Mouse (Mus musculus): ENCODE data around the gene Milr1. TPM values are rescaled to one million over a fixed set of nuclear protein-coding genes. Genes with fewer than 3 reads are reported as not detected.
A peak's percentile ranks its signal among the peaks of the same experiment; 100 is the strongest.
"Not testable (repeated sequence)": the region's sequence is repeated elsewhere in the genome, so short reads cannot be mapped to it uniquely, and the experiment has no call there.

The Milr1 gene
- total RNA-seq, 2 experiments from 2014 or later, result 2.7 to 3.4 TPM

DNA sequence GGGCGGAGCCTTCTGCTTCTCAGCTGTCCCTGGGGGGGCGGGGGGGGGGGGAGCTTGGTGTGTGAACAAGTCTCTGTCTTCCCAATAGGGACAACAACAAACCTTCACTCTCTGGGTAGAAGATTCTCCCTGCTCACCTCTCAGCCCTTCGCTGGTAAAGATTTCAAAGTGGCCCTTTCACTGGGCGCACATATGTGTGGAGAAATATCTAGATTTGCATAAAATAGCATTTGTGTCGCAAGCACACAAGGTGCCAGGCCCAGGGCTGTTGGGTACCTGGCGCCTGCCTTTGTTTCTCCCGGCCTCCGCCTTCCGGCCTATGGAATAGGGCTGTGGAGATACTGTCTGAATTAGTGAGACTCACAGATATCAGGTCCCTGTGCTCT lies 11.8 kb downstream of the Milr1 start:
- no peak for ATAC-seq (replicated peaks; ENCODE audit: low FRiP score, low TSS enrichment, poor library complexity, severe bottlenecking)

DNA sequence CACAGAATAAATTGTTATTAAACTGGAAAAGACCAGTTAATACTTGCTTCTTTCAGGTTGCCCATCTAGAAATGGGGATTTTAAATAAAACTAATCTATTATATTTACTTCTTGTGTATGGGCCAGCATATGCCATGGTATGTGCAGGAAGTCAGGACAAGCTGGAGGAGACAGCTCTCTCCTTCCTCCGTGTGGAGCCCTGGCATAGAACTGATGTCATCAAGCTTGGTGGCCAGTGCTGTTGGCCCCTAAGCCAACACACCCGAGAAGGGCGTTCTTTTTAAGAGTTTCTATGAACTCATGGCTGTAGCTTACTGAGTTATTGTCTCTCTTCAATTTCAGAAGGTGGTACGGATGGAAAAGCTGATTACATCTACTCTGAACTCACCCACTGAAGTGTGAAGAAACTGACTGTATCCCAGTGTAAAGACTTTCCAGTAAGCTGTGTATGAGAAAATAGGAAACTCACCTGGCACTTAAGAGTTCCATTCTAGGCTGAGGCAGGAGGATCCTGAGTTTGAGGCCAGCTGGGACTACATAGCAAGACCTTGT lies 15.7 kb downstream of the Milr1 start:
- no peak for ATAC-seq (replicated peaks; ENCODE audit: low FRiP score, low TSS enrichment, poor library complexity, severe bottlenecking)

DNA sequence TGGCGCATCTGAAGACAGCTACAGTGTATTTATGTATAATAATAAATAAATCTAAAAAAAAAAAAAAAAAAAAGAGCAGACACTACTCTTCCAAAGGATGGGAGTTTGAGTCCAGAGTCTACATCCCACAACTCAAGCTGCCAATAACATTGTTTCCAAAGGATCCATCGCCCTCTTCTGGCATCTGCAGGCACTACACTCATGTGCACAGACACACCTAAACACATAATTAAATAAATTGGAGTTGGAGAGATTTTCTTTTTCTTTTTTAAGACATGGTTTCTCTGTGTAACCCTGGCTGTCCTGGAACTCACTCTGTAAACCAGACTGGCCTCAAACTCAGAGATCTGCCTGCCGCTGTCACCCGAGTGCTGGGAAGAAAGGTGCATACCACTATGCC lies 16.5 kb downstream of the Milr1 start:
- ATAC-seq (replicated peaks; ENCODE audit: low FRiP score, low TSS enrichment, poor library complexity, severe bottlenecking), result no peak

DNA sequence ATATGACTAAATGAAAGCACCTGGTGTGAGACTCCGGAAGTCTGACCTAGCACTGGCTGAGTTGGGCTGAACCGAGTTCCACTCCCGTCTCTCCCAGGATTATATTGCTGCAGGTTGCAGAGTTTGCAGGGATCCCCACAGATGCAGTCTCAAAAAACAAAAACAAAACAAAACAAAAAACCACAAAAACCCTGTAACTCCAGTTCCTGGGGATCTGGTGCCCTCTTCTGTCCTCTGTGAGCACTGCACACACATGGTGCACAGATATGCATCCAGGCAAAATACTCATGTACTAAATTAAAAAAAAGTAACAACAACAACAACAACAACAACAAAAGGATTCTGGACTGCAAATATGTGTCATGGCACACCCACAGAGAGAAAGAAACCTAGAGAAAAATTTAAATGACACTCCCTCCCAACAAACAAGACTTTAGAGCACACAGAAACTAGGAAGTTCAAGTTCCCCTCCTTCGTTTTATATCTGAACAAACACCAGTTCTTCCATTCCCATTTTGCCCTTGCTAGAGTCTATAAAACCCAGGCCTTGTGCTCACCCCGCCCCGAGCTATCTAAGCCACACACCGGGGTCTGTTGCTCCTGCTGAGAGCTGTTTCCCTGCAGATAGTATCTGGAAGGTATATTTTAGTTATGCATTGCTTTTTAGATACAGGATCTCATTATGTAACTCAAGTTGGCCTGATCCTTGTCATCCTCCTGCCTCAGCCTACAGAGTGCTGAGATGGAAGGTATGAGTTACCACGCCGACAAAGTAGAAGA lies 19.4 kb downstream of the Milr1 start:
- ATAC-seq (replicated peaks; ENCODE audit: low FRiP score, low TSS enrichment, poor library complexity, severe bottlenecking), result peak; percentile 60

DNA sequence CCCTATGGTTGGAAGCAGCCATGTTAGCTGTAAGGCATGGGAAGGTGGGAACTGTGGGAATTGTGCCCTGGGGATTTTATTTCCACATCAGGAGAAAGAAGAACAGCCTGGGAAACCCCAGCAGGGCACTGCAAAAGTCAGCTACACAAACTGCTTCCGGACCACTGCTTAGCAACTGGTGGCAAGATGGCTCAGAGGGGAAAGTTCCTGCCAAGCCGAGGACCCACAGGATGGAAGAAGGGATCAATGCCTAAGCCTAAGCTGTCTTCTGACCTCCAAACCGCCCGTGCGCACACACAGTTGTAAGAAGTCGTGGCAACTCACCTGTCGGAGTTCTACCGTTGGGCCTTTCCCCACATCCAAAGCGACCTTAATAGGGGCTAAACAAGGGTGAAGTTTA lies 22.0 kb downstream of the Milr1 start:
- ATAC-seq (replicated peaks; ENCODE audit: low FRiP score, low TSS enrichment, poor library complexity, severe bottlenecking), result no peak

DNA sequence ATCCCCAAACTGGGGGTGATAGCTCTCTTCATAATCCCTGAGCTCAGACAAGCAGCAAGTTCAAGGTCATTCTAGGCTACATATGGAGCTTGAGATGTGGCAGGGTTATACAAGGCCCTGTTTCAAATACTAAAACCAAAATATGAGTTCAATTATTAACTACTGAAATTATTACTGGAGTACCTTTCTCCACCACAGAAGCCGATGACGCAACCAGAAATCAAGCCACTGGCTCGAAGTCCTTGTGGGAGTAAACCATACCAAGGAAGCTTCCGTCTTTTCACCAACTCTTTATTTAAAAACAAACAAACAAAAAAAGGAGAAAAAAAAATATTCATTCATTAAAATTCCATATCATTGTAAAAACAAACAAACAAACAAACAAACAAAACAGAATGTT lies 25.9 kb downstream of the Milr1 start:
- ATAC-seq (replicated peaks; ENCODE audit: low FRiP score, low TSS enrichment, poor library complexity, severe bottlenecking), result no peak

DNA sequence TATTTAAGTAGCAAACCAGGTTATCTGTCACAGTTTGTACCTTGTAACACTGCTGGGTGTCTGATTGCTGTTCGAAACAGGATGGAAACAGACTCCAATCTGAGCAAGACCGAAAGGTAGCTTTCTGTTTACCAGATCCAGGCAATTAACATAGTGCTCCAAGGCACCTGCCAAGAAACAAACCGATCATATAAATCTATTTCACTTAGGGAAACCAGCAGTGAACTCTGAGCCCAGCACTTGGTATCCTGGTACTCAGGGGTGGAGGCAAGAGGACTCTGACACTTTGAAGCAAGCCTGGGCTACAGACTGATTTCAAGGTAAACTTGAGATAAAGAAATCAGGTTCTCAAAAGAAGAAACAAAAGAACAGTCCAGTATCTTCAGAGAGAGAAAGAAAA lies 26.4 kb downstream of the Milr1 start:
- no peak for ATAC-seq (replicated peaks; ENCODE audit: low FRiP score, low TSS enrichment, poor library complexity, severe bottlenecking)

DNA sequence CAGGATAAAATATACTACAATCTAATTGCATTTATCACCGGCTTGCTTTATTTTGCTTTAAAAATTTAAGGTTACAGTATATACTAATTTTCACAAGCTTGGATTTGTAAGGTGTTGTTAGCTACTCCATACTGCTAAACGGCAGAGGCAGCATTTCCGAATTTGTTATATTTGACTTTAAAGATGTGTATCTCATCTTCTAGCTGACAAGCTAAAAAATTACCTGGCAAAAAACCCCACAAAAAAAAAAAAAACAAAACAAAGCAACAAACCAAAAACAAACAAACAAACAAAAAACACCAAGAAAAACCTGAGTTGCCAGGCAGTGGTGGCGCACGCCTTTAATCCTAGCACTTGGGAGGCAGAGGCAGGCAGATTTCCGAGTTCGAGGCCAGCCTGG lies 27.1 kb downstream of the Milr1 start:
- no peak for ATAC-seq (replicated peaks; ENCODE audit: low FRiP score, low TSS enrichment, poor library complexity, severe bottlenecking)

DNA sequence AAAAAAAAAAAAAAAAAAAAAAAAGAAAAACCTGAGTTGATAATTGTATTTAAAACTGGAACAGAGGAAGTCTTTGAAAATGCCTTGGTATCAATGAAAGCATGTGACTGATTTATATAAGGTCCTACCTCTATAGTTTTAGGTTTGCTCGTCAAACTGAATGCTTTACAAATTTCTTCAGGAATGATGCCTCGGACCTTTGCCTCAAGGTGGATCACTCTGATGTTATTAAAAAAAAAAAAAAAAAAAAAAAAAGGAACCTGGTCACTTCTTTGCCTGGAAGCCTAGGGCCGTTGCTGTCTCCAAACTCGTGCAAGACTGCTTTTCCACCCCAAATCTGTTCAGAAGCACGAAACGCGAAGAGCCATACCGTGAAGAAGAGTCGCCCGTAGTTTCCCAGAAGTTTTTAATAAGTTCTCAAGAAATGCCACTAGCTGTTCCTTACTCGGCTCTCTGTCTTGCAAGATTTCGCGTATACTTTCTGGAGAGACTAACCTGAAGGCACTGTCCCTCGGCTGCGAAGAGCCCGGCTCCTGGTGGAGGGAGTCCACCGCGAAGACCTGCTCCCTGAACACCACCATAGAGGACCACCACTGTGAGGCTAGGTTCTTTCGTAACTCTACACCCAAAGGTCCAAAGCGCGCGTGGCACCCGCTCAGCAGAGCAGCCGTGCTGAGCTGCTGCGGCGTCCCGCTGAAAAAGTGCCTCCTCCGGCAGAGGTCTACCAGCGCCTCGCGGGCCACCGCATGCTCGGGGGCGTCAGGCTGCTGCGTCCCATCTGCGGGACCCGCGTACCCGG lies 27.8 kb downstream of the Milr1 start:
- peak; percentile 39 for ATAC-seq (replicated peaks; ENCODE audit: low FRiP score, low TSS enrichment, poor library complexity, severe bottlenecking)

DNA sequence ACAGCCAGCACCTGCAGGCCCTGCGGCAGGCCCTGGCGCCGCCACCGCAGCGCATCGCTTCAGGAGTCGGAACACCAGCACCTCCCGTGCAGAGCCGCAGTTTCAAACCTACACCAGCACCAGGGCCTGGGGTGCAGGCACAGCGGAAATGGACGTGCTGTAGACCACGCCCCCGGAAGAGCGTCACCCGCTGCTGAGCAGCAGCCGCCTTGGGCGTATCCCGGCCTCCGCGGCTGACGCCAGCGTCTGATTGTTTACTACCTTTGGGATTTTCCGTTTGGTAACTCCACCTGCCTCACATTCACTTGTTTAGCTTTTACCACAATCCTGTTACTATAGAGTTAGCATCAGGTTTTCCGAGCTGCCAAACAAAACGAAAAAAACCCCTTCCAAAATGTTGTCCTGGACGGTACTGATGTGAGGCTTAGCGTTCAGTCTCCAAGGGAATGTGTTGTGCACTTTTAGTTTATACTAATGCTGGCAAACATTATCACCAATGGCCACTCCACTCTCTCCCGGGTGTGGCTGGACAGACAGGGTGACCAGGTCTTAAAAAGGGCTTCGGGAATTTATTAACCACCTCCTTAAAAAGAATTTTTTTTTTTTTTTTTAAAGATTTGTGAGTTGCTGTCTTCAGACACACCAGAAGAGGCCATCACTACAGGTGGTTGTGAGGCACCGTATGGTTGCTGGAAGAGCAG lies 28.5 kb downstream of the Milr1 start, which contains the start of gene Polg2:
Polg2 (minus strand) TSS at position 150 of the 701 bp plus-strand sequence.
- peak; percentile 86 for ATAC-seq (replicated peaks; ENCODE audit: low FRiP score, low TSS enrichment, poor library complexity, severe bottlenecking)

DNA sequence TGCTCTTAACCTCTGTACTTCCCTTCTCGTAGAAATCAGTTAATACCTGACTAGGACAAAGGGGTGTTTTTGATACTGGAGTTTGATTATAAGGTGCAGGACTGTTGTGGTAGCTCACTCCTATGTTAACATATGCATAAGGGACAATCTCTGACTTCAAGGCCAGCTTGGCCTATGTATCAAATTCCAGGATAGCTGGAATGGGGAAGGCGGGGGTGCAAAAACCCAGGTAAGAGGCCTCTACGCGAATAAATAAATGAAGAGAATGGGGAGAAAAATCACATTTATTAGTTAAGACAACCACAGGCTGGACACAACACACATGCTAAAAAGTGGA lies 29.0 kb downstream of the Milr1 start:
- no peak; the same call in 1 of the 2 replicates for ATAC-seq (replicated peaks; ENCODE audit: low FRiP score, low TSS enrichment, poor library complexity, severe bottlenecking)

DNA sequence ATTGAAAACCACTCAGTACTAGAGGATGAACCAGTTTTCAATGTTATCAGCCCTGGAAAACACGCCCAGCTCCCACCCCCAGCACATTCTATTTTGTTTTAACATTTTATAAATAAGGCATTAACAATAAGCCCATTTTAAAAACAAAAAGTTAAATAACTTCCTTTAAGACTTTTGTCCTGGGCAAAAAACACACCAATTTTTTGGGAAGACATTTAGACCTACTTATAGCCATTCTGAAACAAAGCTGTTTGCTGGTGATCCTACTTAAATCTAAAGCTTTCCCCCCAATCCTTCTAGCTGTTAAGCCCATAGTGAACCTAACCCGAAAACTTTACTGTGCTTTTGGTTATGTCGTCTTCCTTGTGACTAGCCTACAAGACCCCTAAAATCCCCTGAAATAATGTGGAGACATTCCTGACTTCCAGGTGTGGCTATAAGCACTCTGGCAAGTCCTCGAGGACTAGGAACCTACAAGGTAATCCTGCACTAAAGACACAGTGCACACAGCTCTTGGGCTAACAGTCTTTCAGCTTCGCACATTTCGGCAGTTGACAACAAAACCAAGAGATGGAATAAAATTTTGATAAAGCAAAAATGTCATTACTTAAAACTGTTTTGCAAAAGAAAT lies 29.7 kb downstream of the Milr1 start:
- ATAC-seq (replicated peaks; ENCODE audit: low FRiP score, low TSS enrichment, poor library complexity, severe bottlenecking), result no peak

DNA sequence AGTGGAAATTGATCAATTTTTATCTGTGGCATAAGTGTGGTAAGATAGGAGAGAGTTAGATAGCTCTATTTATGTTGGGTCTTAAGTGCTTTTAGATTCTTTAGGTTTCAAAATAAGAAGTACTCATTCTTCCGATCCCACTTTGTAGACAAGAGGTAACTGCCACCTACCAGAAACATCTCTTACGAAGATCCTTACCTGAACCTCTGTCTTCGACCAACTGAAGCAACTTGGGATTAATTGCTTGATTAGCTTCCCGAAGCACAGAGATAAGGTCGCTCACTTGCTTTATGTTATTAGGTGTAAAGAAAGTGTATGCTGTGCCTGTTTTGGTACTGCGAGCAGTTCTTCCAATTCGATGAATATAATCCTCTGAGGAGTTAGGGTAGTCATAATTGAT lies 31.2 kb downstream of the Milr1 start:
- not testable (repeated sequence) for ATAC-seq (replicated peaks; ENCODE audit: low FRiP score, low TSS enrichment, poor library complexity, severe bottlenecking)

DNA sequence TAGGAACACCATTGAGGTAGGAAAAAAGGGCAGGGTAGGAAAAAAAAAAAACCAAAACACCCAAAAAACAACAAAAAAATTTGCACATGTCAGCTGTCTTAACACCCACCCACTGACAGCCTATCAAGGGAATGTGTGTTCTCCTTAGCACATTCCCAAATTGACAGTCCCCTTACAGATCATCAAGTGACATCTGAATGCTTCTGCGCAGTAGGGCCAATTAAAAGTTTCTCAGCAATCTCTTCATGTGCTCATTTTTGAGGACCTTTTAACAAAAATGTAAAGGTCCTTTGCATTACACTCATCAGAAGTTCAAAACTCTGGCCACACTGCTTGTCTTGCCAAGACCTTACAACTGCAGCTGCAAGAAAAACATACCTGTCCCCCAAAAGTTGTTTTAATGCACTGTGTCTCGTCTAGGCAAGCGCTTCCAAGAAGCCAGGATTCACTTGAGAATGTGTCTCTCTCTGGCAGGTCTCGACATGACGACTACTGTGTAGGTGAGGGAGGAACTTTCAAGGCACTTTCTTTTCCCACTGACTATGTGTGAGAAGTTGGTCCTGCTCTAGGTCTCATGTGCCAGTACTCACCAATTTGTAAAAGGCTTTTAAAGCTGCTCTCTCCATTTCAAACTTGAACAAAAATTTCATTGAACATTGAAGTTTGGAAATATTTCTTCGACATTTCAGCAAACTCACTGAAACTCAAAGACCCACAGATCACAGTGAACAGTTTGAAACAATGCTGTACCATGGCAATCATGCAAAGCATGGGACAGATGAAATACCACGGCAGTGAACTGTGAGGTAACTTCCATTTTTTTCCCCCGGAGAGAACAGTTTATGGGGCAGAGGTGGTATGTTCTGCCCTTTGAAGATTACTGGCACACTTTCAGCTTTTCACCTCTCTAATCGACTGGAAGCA lies 32.1 kb downstream of the Milr1 start:
- no peak for ATAC-seq (replicated peaks; ENCODE audit: low FRiP score, low TSS enrichment, poor library complexity, severe bottlenecking)

DNA sequence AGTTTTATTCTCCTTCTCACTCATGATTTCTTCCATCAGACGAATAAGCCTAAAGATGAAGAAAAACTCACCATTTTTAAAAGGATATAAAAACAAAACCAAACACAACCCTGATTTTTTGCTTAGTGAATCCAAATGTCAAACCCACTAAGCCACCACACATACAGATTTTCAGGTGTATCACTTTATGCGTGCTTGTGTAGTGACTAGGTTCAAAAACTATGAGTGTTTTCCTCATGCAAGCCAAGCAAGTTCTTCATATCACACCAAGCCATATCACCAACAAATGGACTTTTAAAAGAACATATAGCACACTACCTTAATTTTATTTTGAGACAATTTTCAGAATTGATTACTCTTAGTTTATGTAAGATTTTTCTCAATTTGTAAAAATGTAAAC lies 33.5 kb downstream of the Milr1 start:
- ATAC-seq (replicated peaks; ENCODE audit: low FRiP score, low TSS enrichment, poor library complexity, severe bottlenecking), result no peak

DNA sequence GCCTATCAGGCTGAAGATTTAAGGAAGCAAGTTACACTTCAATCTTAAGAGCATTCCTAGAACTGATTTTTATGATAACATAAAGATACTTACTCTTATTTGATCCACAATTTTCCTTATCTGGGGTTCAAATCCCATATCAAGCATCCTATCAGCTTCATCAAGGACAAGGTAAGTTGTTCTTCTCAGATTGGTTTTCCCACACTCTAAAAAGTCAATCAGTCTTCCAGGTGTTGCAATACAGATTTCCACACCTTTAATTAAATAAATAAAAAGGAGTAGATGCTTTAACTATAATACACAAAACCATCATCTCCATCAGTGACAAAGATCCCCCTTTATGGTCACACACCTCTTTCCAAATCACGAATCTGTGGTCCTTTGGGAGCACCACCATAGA lies 34.0 kb downstream of the Milr1 start:
- ATAC-seq (replicated peaks; ENCODE audit: low FRiP score, low TSS enrichment, poor library complexity, severe bottlenecking), result no peak

DNA sequence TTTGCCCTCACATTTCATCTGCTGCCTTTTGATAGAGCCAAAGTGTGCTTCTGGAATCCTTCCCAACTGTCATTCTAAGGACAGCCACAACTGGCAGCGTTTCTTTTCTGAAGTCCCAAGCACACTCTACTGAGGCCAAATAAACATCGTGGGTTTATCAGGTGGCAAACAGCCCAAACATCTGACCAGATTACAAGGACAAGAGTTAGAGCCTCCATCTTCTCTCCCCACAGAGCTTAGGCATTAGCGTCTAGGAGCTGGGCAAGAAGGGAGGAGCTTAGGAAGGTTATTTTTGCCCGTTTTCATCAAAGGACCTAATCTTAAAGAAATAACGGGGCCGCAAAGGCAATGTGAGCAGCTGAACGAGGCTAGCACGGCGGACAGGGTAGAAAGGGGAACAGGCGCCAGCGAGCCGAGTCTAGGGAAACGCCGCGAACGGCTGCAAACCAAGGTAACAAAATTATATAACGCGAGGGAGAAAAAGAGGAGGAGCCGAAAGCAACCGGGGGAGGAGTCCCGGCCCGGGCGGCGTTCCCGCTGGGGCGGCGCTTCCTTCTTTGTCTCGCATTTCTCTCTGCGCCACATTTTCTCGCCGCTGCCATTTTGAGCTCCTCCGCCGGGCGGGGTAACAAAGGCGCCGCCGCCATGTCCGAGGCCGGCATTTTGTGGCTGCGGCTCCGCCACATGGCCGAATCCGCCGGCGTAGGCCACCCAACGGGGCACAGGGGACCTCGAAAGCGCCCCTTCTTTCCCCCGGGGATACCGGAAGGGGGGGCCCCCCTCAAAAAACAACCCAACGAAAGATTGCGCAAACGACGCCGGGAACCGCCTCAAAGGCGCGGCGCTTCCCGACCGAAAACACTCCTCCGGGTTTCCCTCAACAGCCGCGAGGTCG lies 36.4 kb downstream of the Milr1 start:
- ATAC-seq (replicated peaks; ENCODE audit: low FRiP score, low TSS enrichment, poor library complexity, severe bottlenecking), result peak; percentile 9

Measured in megakaryocyte-erythroid progenitor cell, adult 5-6 weeks (primary cell).